Mouse (Mus musculus): ENCODE results near the gene Focad. TPM values are rescaled to one million over a fixed set of nuclear protein-coding genes. Genes with fewer than 3 reads are reported as not detected.

Gene Focad
- polyA plus RNA-seq, 1 experiment: 14.6 TPM

GRCm38 (mm10) chr4:88136528-88136927 is 42.1 kb downstream of the Focad start:
- TF ChIP-seq CTCF (IDR thresholded peaks at IDR 0.05; ENCODE audit: borderline replicate concordance, control insufficient read depth, extremely low read depth, insufficient read depth, low read length, poor library complexity) (no peak), POLR2A (IDR thresholded peaks at IDR 0.05; ENCODE audit: control insufficient read depth, extremely low read depth, insufficient read depth, low read length, poor library complexity) (no peak)
- H3K4me3 ChIP-seq (ENCODE audit: control insufficient read depth, insufficient read depth, low read length): no peak overlapping the region
- no peak overlapping the region for H3K27ac ChIP-seq (ENCODE audit: control insufficient read depth, insufficient read depth, low read length)
- WGBS: 90% methylated on average over 4 of the region's 4 CpGs
- no peaks in the 10 kb centered on the region for H3K27me3 ChIP-seq (ENCODE audit: control insufficient read depth, insufficient read depth, low read length)
- no peak for DNase-seq
- peaks cover 2% of the 10 kb centered on the region; the same call in 1 of the 2 replicates for H3K4me1 ChIP-seq (replicated peaks; ENCODE audit: control insufficient read depth, insufficient read depth, low read length)
- no peaks in the 10 kb centered on the region for H3K36me3 ChIP-seq (ENCODE audit: control insufficient read depth, insufficient read depth, low read length)

- H3K36me3 ChIP-seq (ENCODE audit: control insufficient read depth, insufficient read depth, low read length): no peaks in the 10 kb centered on the region
- no peaks in the 10 kb centered on the region for H3K27me3 ChIP-seq (ENCODE audit: control insufficient read depth, insufficient read depth, low read length)
- TF ChIP-seq CTCF (IDR thresholded peaks at IDR 0.05; ENCODE audit: borderline replicate concordance, control insufficient read depth, extremely low read depth, insufficient read depth, low read length, poor library complexity) (no peak), POLR2A (IDR thresholded peaks at IDR 0.05; ENCODE audit: control insufficient read depth, extremely low read depth, insufficient read depth, low read length, poor library complexity) (no peak)
- DNase-seq: no peak
- no peak overlapping the region for H3K4me3 ChIP-seq (ENCODE audit: control insufficient read depth, insufficient read depth, low read length)
- H3K4me1 ChIP-seq (replicated peaks; ENCODE audit: control insufficient read depth, insufficient read depth, low read length): peaks cover 2% of the 10 kb centered on the region; the same call in 1 of the 2 replicates
- 95% methylated on average over 2 of the region's 2 CpGs for WGBS
- H3K27ac ChIP-seq (ENCODE audit: control insufficient read depth, insufficient read depth, low read length): no peak overlapping the region
These were observed 44.0 kb downstream of the Focad start for GRCm38 (mm10) chr4:88138366-88138917.

GRCm38 (mm10) chr4:88149462-88149861 is 55.0 kb downstream of the Focad start:
- WGBS: 92% methylated on average over 1 of the region's 1 CpGs
- Histone ChIP-seq H3K36me3 (ENCODE audit: control insufficient read depth, insufficient read depth, low read length) (no peaks in the 10 kb centered on the region), H3K4me3 (ENCODE audit: control insufficient read depth, insufficient read depth, low read length) (no peak overlapping the region), H3K27me3 (ENCODE audit: control insufficient read depth, insufficient read depth, low read length) (no peaks in the 10 kb centered on the region), H3K4me1 (replicated peaks; ENCODE audit: control insufficient read depth, insufficient read depth, low read length) (no peaks in the 10 kb centered on the region), H3K27ac (ENCODE audit: control insufficient read depth, insufficient read depth, low read length) (no peak overlapping the region)
- no peak for TF ChIP-seq CTCF (IDR thresholded peaks at IDR 0.05; ENCODE audit: borderline replicate concordance, control insufficient read depth, extremely low read depth, insufficient read depth, low read length, poor library complexity)
- no peak for TF ChIP-seq POLR2A (IDR thresholded peaks at IDR 0.05; ENCODE audit: control insufficient read depth, extremely low read depth, insufficient read depth, low read length, poor library complexity)
- DNase-seq: no peak

- 38% methylated on average over 3 of the region's 3 CpGs for WGBS
- H3K27me3 ChIP-seq (ENCODE audit: control insufficient read depth, insufficient read depth, low read length): no peaks in the 10 kb centered on the region
- H3K27ac ChIP-seq (ENCODE audit: control insufficient read depth, insufficient read depth, low read length): no peak overlapping the region
- no peak for DNase-seq
- TF ChIP-seq POLR2A (IDR thresholded peaks at IDR 0.05; ENCODE audit: control insufficient read depth, extremely low read depth, insufficient read depth, low read length, poor library complexity): no peak
- TF ChIP-seq CTCF (IDR thresholded peaks at IDR 0.05; ENCODE audit: borderline replicate concordance, control insufficient read depth, extremely low read depth, insufficient read depth, low read length, poor library complexity): no peak
- H3K36me3 ChIP-seq (ENCODE audit: control insufficient read depth, insufficient read depth, low read length): no peaks in the 10 kb centered on the region
- H3K4me1 ChIP-seq (replicated peaks; ENCODE audit: control insufficient read depth, insufficient read depth, low read length): 0 out of 2 replicates have a peak, but pooled peaks cover 4% of the 10 kb centered on the region
- no peak overlapping the region for H3K4me3 ChIP-seq (ENCODE audit: control insufficient read depth, insufficient read depth, low read length)
These were observed 61.2 kb downstream of the Focad start for GRCm38 (mm10) chr4:88155490-88156160.

- Histone ChIP-seq H3K27me3 (ENCODE audit: control insufficient read depth, insufficient read depth, low read length) (no peaks in the 10 kb centered on the region), H3K4me1 (replicated peaks; ENCODE audit: control insufficient read depth, insufficient read depth, low read length) (0 out of 2 replicates have a peak, but pooled peaks cover 4% of the 10 kb centered on the region), H3K36me3 (ENCODE audit: control insufficient read depth, insufficient read depth, low read length) (no peaks in the 10 kb centered on the region), H3K4me3 (ENCODE audit: control insufficient read depth, insufficient read depth, low read length) (no peak overlapping the region), H3K27ac (ENCODE audit: control insufficient read depth, insufficient read depth, low read length) (no peak overlapping the region)
- 96% methylated on average over 5 of the region's 5 CpGs for whole genome bisulfite sequencing
- TF ChIP-seq CTCF (IDR thresholded peaks at IDR 0.05; ENCODE audit: borderline replicate concordance, control insufficient read depth, extremely low read depth, insufficient read depth, low read length, poor library complexity) (no peak), POLR2A (IDR thresholded peaks at IDR 0.05; ENCODE audit: control insufficient read depth, extremely low read depth, insufficient read depth, low read length, poor library complexity) (no peak)
- no peak for DNase-seq
These were observed 62.5 kb downstream of the Focad start for GRCm38 (mm10) chr4:88156961-88157360.

- no peak for DNase-seq
- Histone ChIP-seq H3K36me3 (ENCODE audit: control insufficient read depth, insufficient read depth, low read length) (no peaks in the 10 kb centered on the region), H3K27ac (ENCODE audit: control insufficient read depth, insufficient read depth, low read length) (no peak overlapping the region), H3K27me3 (ENCODE audit: control insufficient read depth, insufficient read depth, low read length) (no peaks in the 10 kb centered on the region), H3K4me3 (ENCODE audit: control insufficient read depth, insufficient read depth, low read length) (no peak overlapping the region), H3K4me1 (replicated peaks; ENCODE audit: control insufficient read depth, insufficient read depth, low read length) (0 out of 2 replicates have a peak, but pooled peaks cover 4% of the 10 kb centered on the region)
- WGBS: 97% methylated on average over 6 of the region's 6 CpGs
- no peak for TF ChIP-seq POLR2A (IDR thresholded peaks at IDR 0.05; ENCODE audit: control insufficient read depth, extremely low read depth, insufficient read depth, low read length, poor library complexity)
These were observed 63.2 kb downstream of the Focad start for GRCm38 (mm10) chr4:88157644-88158043.
